8 mouse cellular contexts compared by ENCODE assay signal in the genomic region with DNA sequence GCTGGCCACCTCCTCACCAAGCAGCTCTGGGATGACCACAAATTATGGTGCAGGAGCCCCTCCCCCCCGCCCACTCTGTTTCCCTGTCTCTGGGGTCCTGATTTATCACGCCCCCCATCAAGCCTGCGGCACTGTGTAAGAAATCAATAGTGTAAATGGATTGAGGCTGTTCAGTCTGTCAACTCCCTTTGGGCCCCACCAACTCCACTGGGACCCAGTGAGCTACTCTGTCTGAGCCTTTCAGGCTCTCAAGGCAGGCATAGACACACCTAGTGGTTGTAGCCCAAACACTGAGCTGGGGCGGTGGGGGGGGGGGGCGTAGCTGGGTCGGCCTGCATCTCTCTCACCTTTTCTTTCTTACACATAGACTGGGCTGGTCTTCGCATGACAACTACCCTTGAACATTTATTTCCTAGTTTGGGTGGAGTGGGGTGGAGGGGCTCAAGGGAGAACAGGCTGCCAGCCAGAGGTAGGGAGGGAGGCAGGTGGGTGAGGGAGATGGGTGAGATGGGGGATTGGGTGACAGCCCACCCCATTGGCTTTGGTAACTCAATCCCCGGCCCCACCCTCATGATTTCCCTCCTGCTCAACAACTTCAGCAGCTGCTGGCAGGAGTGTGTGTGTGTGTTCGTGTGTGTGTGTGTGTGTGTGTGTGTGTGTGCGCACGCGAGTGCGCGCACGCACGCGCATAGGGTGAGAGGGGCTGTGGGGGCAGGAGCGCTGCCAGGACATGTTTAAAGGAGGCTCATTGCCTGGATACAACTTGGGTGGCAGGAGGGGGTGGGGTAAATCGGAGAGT. TPM values are rescaled to one million over a fixed set of nuclear protein-coding genes. Genes with fewer than 3 reads are reported as not detected.
A peak's percentile ranks its signal among the peaks of the same experiment; 100 is the strongest.
DNase-seq lines count a peak whose midpoint lies in the region; ATAC-seq and TF ChIP-seq lines count a peak whose summit lies in the region.

No protein-coding gene starts in this region.

- no peak overlapping the region; the same call in 1 of the 2 replicates for H3K4me2 ChIP-seq in hindbrain, embryonic 11.5 days (replicated peaks; ENCODE audit: low read depth, low read length)
- no peak overlapping the region; the same call in 1 of the 2 replicates for H3K4me2 ChIP-seq in hindbrain, embryonic 16.5 days (ENCODE audit: low read length)
- H3K4me2 ChIP-seq in liver, embryonic 11.5 days: no peak overlapping the region

- peak; percentile 39; the same call in 1 of the 2 replicates for ATAC-seq in hindbrain, embryonic 11.5 days (ENCODE audit: low FRiP score)
- ATAC-seq in hindbrain, embryonic 16.5 days: no peak
- ATAC-seq in liver, embryonic 11.5 days (replicated peaks; ENCODE audit: low FRiP score): no peak
- no peak for ATAC-seq in megakaryocyte, adult 5-6 weeks (ENCODE audit: poor library complexity, severe bottlenecking)

- H3K4me3 ChIP-seq in hindbrain, embryonic 11.5 days (ENCODE audit: low read depth, low read length): 0 out of 2 replicates have a peak overlapping the region, but pooled peaks have one; percentile 2
- no peak overlapping the region for H3K4me3 ChIP-seq in hindbrain, embryonic 16.5 days (ENCODE audit: low read length)
- no peak overlapping the region for H3K4me3 ChIP-seq in ES-Bruce4 (ENCODE audit: low read depth, low read length)
- no peak overlapping the region for H3K4me3 ChIP-seq in embryonic fibroblast, embryonic 13.5 days (ENCODE audit: insufficient read depth, low read length)
- no peak overlapping the region for H3K4me3 ChIP-seq in liver, embryonic 11.5 days (ENCODE audit: low read depth, low read length)

- H3K27me3 ChIP-seq in hindbrain, embryonic 11.5 days (ENCODE audit: control insufficient read depth, insufficient read depth, low read length): no peaks in the 10 kb centered on the region; the same call in 1 of the 2 replicates
- H3K27me3 ChIP-seq in hindbrain, embryonic 16.5 days (replicated peaks; ENCODE audit: control insufficient read depth, insufficient read depth, low read length): no peaks in the 10 kb centered on the region
- no peaks in the 10 kb centered on the region for H3K27me3 ChIP-seq in ES-Bruce4 (ENCODE audit: control insufficient read depth, insufficient read depth, low read length, poor library complexity, severe bottlenecking)
- peaks cover 40% of the 10 kb centered on the region for H3K27me3 ChIP-seq in liver, embryonic 11.5 days (replicated peaks; ENCODE audit: control insufficient read depth, insufficient read depth, low read length)

- TF ChIP-seq EP300 in ES-Bruce4 (IDR thresholded peaks at IDR 0.05; ENCODE audit: insufficient read depth, low read depth, low read length): peak; percentile 50; the same call in 1 of the 2 replicates

- TF ChIP-seq POLR2A in ES-Bruce4 (IDR thresholded peaks at IDR 0.05; ENCODE audit: insufficient read depth, low read length): no peak
- TF ChIP-seq POLR2A in embryonic fibroblast, embryonic 13.5 days (IDR thresholded peaks at IDR 0.05; ENCODE audit: low read depth, low read length): no peak

- peak; percentile 52 for DNase-seq in hindbrain, embryonic 11.5 days (ENCODE audit: low spot score)
- DNase-seq in liver, embryonic 11.5 days (ENCODE audit: low spot score): no peak
- no peak for DNase-seq in B cell, adult 2 months
- no peak for DNase-seq in layer of hippocampus, adult 8-10 months (ENCODE audit: low spot score in 2 of 2)

- WGBS in hindbrain, embryonic 11.5 days: 29% methylated on average over 19 of the region's 19 CpGs
- WGBS in hindbrain, embryonic 16.5 days: 32% methylated on average over 19 of the region's 19 CpGs
- 32% methylated on average over 19 of the region's 19 CpGs for WGBS in liver, embryonic 11.5 days

- peaks cover 43% of the 10 kb centered on the region for H3K4me1 ChIP-seq in hindbrain, embryonic 11.5 days (replicated peaks; ENCODE audit: control insufficient read depth, insufficient read depth, low read length)
- peaks cover 66% of the 10 kb centered on the region for H3K4me1 ChIP-seq in hindbrain, embryonic 16.5 days (ENCODE audit: control insufficient read depth, insufficient read depth, low read depth, low read length)
- peaks cover 9% of the 10 kb centered on the region for H3K4me1 ChIP-seq in ES-Bruce4 (ENCODE audit: control insufficient read depth, insufficient read depth, low read length)
- H3K4me1 ChIP-seq in embryonic fibroblast, embryonic 13.5 days (ENCODE audit: control insufficient read depth, insufficient read depth, low read length): peaks cover 25% of the 10 kb centered on the region
- peaks cover 60% of the 10 kb centered on the region for H3K4me1 ChIP-seq in liver, embryonic 11.5 days (replicated peaks; ENCODE audit: control insufficient read depth, insufficient read depth, low read length)

- no peak for TF ChIP-seq CTCF in ES-Bruce4 (IDR thresholded peaks at IDR 0.05; ENCODE audit: low read depth, low read length)
- no peak for TF ChIP-seq CTCF in embryonic fibroblast, embryonic 13.5 days (IDR thresholded peaks at IDR 0.05; ENCODE audit: borderline replicate concordance, insufficient read depth, low read length)

- peak overlapping the region; percentile 54 for H3K27ac ChIP-seq in hindbrain, embryonic 11.5 days (ENCODE audit: low read depth, low read length)
- H3K27ac ChIP-seq in hindbrain, embryonic 16.5 days (ENCODE audit: low read depth, low read length): no peak overlapping the region
- no peak overlapping the region for H3K27ac ChIP-seq in ES-Bruce4 (ENCODE audit: insufficient read depth, low read length)
- H3K27ac ChIP-seq in embryonic fibroblast, embryonic 13.5 days (ENCODE audit: insufficient read depth, low read length): peak overlapping the region; percentile 10; the same call in 1 of the 2 replicates
- H3K27ac ChIP-seq in liver, embryonic 11.5 days (ENCODE audit: low read depth, low read length): 0 out of 2 replicates have a peak overlapping the region, but pooled peaks have one; percentile 15

- no peaks in the 10 kb centered on the region for H3K9me3 ChIP-seq in hindbrain, embryonic 11.5 days (ENCODE audit: control insufficient read depth, low read length)
- no peaks in the 10 kb centered on the region for H3K9me3 ChIP-seq in hindbrain, embryonic 16.5 days (ENCODE audit: control insufficient read depth, low read length)
- H3K9me3 ChIP-seq in ES-Bruce4 (replicated peaks; ENCODE audit: control insufficient read depth, insufficient read depth, low read length, poor library complexity, severe bottlenecking): no peaks in the 10 kb centered on the region
- no peaks in the 10 kb centered on the region for H3K9me3 ChIP-seq in liver, embryonic 11.5 days (ENCODE audit: control insufficient read depth, low read length)

- no peaks in the 10 kb centered on the region for H3K36me3 ChIP-seq in hindbrain, embryonic 11.5 days (ENCODE audit: control insufficient read depth, insufficient read depth, low read length)
- no peaks in the 10 kb centered on the region for H3K36me3 ChIP-seq in hindbrain, embryonic 16.5 days (ENCODE audit: control insufficient read depth, insufficient read depth, low read length)
- no peaks in the 10 kb centered on the region for H3K36me3 ChIP-seq in ES-Bruce4 (ENCODE audit: control insufficient read depth, insufficient read depth, low read length, poor library complexity, severe bottlenecking)
- 0 out of 2 replicates have a peak, but pooled peaks cover 2% of the 10 kb centered on the region for H3K36me3 ChIP-seq in liver, embryonic 11.5 days (ENCODE audit: control insufficient read depth, insufficient read depth, low read length)

- H3K9ac ChIP-seq in hindbrain, embryonic 11.5 days (ENCODE audit: low read depth, low read length): no peak overlapping the region
- H3K9ac ChIP-seq in hindbrain, embryonic 16.5 days (ENCODE audit: low read depth, low read length): no peak overlapping the region
- H3K9ac ChIP-seq in ES-Bruce4 (ENCODE audit: low read depth, poor library complexity, severe bottlenecking): peak overlapping the region; percentile 13; the same call in 1 of the 2 replicates
- H3K9ac ChIP-seq in liver, embryonic 11.5 days (ENCODE audit: low read depth, low read length): no peak overlapping the region

RNA-seq across cellular contexts. Expression of a gene that starts 4.9 kb away (rescaled TPM):
- polyA plus RNA-seq in hindbrain, embryonic 11.5 days (2014; fragmentation: Nextera tagmentation; extraction: Ambion mirVana): 48.3 and 51.2 TPM in 2 replicates
- 12.1 and 16.7 TPM in 2 replicates for polyA plus RNA-seq in hindbrain, embryonic 16.5 days (2015; fragmentation: Nextera tagmentation; extraction: Ambion mirVana)
- polyA plus RNA-seq in ES-Bruce4 (2011; ENCODE audit: insufficient read depth, insufficient read length, low read depth, missing spikeins): 23.7 and 26.3 TPM in 2 replicates
- 26.8 and 28.2 TPM in 2 replicates for polyA plus RNA-seq in embryonic fibroblast, embryonic 13.5 days (2011; ENCODE audit: insufficient read length, low read depth, missing spikeins)
- 18.6 and 20.1 TPM in 2 replicates for polyA plus RNA-seq in liver, embryonic 11.5 days (2014; fragmentation: Nextera tagmentation; extraction: Ambion mirVana)
- 124 and 125 TPM in 2 replicates for total RNA-seq in megakaryocyte, adult 5-6 weeks (2015)
- total RNA-seq in megakaryocyte, adult 5-6 weeks (2017): 38.8 and 43.3 TPM in 2 replicates
- total RNA-seq in layer of hippocampus, adult 8-10 months (2022): 10 to 100 TPM; 17.3 to 20.2 (median 19.4) TPM

RNA-seq across cellular contexts. Expression of a gene that starts 24.9 kb away (rescaled TPM):
- polyA plus RNA-seq in hindbrain, embryonic 11.5 days (2014; fragmentation: Nextera tagmentation; extraction: Ambion mirVana): 33.1 and 39.0 TPM in 2 replicates
- 4.6 and 6.3 TPM in 2 replicates for polyA plus RNA-seq in hindbrain, embryonic 16.5 days (2015; fragmentation: Nextera tagmentation; extraction: Ambion mirVana)
- 54.3 and 55.8 TPM in 2 replicates for polyA plus RNA-seq in ES-Bruce4 (2011; ENCODE audit: insufficient read depth, insufficient read length, low read depth, missing spikeins)
- polyA plus RNA-seq in embryonic fibroblast, embryonic 13.5 days (2011; ENCODE audit: insufficient read length, low read depth, missing spikeins): 7.4 and 11.8 TPM in 2 replicates
- 96.3 and 114 TPM in 2 replicates for polyA plus RNA-seq in liver, embryonic 11.5 days (2014; fragmentation: Nextera tagmentation; extraction: Ambion mirVana)
- 26.4 and 31.3 TPM in 2 replicates for total RNA-seq in megakaryocyte, adult 5-6 weeks (2015)
- total RNA-seq in megakaryocyte, adult 5-6 weeks (2017): 26.5 and 27.5 TPM in 2 replicates
- 1 to 10 TPM in 1 of 4 experiments, under 1 TPM in 3; 0.36 to 1.2 (median 0.44) TPM for total RNA-seq in layer of hippocampus, adult 8-10 months (2022)

RNA-seq across cellular contexts. Expression of a gene that starts 50.3 kb away (rescaled TPM):
- 0.28 and 0.74 TPM in 2 replicates for polyA plus RNA-seq in hindbrain, embryonic 11.5 days (2014; fragmentation: Nextera tagmentation; extraction: Ambion mirVana)
- polyA plus RNA-seq in hindbrain, embryonic 16.5 days (2015; fragmentation: Nextera tagmentation; extraction: Ambion mirVana): 2.0 and 3.0 TPM in 2 replicates
- polyA plus RNA-seq in ES-Bruce4 (2011; ENCODE audit: insufficient read depth, insufficient read length, low read depth, missing spikeins): not detected in 2 replicates
- not detected in 2 replicates for polyA plus RNA-seq in embryonic fibroblast, embryonic 13.5 days (2011; ENCODE audit: insufficient read length, low read depth, missing spikeins)
- polyA plus RNA-seq in liver, embryonic 11.5 days (2014; fragmentation: Nextera tagmentation; extraction: Ambion mirVana): 0.21 and 0.22 TPM in 2 replicates
- not detected in 2 replicates for total RNA-seq in megakaryocyte, adult 5-6 weeks (2015)
- total RNA-seq in megakaryocyte, adult 5-6 weeks (2017): not detected in 2 replicates
- total RNA-seq in layer of hippocampus, adult 8-10 months (2022): 1 to 10 TPM in 2 of 4 experiments, not detected in 2; 1.4 to 1.6 TPM

Comparison
In these comparisons a context has a peak if more than half of its experiments do, and no peak if none do; other contexts are left out.
1. H3K27ac ChIP-seq: peak in hindbrain, embryonic 11.5 days (single experiment), embryonic fibroblast, embryonic 13.5 days (single experiment) and liver, embryonic 11.5 days (single experiment); none in hindbrain, embryonic 16.5 days (single experiment) and ES-Bruce4 (single experiment).